Mouse (Mus musculus): ENCODE results near the gene Kcnk13.

GRCm38 (mm10) chr12:99979541-99979940 lies 15.2 kb downstream of the Kcnk13 start:
- TF ChIP-seq CTCF (IDR thresholded peaks at IDR 0.05; ENCODE audit: borderline replicate concordance, insufficient read depth, low read depth, low read length) (no peak), POLR2A (IDR thresholded peaks at IDR 0.05; ENCODE audit: borderline replicate concordance, insufficient read depth, low read length) (no peak)
